ENCODE assay signal across 9 mouse cellular contexts in the genomic region with DNA sequence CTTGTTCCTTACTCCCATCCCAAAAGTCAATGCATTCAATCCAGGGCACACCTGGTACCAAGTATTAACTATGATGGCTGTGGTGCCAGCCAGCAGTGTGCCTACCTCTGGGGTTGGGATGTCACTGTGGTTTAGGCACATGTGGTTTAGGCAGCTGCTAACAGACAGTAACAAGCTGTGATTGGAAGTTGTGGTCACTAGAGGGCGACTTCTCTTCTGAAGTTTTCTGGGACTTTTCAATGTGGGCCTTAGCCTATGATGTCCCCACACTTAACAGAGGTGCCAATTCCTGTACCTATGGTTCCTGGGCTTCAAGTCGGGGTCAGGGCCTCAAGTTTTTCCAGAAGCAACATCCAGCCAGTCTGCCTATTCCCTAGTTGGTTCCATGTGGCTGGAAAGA. TPM values are rescaled to one million over a fixed set of nuclear protein-coding genes. Genes with fewer than 3 reads are reported as not detected.
A peak's percentile ranks its signal among the peaks of the same experiment; 100 is the strongest.
DNase-seq lines count a peak whose midpoint lies in the region; ATAC-seq and TF ChIP-seq lines count a peak whose summit lies in the region.
"Had no signal": no experiment of that assay in that cellular context is flagged by ENCODE, and none has a peak within 500 bp of the region (broad histone marks: within the 10 kb centered on the region; RNA-seq: fewer than 3 reads in every experiment).

No protein-coding gene starts in this region.

- no peak overlapping the region for H3K9ac ChIP-seq in heart, embryonic 12.5 days
- no peak overlapping the region for H3K9ac ChIP-seq in liver, embryonic 11.5 days (ENCODE audit: low read depth, low read length)
- H3K9ac ChIP-seq: embryonic facial prominence, embryonic 13.5 days had no signal

- H3K4me3 ChIP-seq in heart, embryonic 12.5 days, result no peak overlapping the region
- no peak overlapping the region for H3K4me3 ChIP-seq in testis, adult 2 months (ENCODE audit: control insufficient read depth, low read depth, low read length)
- no peak overlapping the region for H3K4me3 ChIP-seq in liver, embryonic 11.5 days (ENCODE audit: low read depth, low read length)
- H3K4me3 ChIP-seq: embryonic facial prominence, embryonic 13.5 days had no signal

- TF ChIP-seq POLR2A in testis, adult 2 months (IDR thresholded peaks at IDR 0.05; ENCODE audit: control insufficient read depth, low read depth, low read length), result no peak

- ATAC-seq in heart, embryonic 12.5 days (ENCODE audit: insufficient number of reproducible peaks, low FRiP score), result no peak
- no peak for ATAC-seq in liver, embryonic 11.5 days (replicated peaks; ENCODE audit: low FRiP score)

- no peak overlapping the region for H3K27ac ChIP-seq in heart, embryonic 12.5 days (ENCODE audit: poor library complexity, severe bottlenecking)
- H3K27ac ChIP-seq in testis, adult 2 months (ENCODE audit: control insufficient read depth, insufficient read depth, low read depth, low read length), result no peak overlapping the region
- H3K27ac ChIP-seq in liver, embryonic 11.5 days (ENCODE audit: low read depth, low read length), result no peak overlapping the region
- H3K27ac ChIP-seq: embryonic facial prominence, embryonic 13.5 days had no signal

- TF ChIP-seq CTCF in testis, adult 2 months (IDR thresholded peaks at IDR 0.05; ENCODE audit: control insufficient read depth, insufficient read depth, insufficient replicate concordance, low read depth, low read length), result peak; percentile 21; the same call in 1 of the 2 replicates

- no peaks in the 10 kb centered on the region for H3K36me3 ChIP-seq in heart, embryonic 12.5 days
- no peaks in the 10 kb centered on the region for H3K36me3 ChIP-seq in testis, adult 2 months (ENCODE audit: control insufficient read depth, insufficient read depth, low read length)
- no peaks in the 10 kb centered on the region for H3K36me3 ChIP-seq in liver, embryonic 11.5 days (ENCODE audit: control insufficient read depth, insufficient read depth, low read length)
- H3K36me3 ChIP-seq: embryonic facial prominence, embryonic 13.5 days had no signal

- 5% methylated on average over 2 of the region's 2 CpGs for WGBS in heart, embryonic 12.5 days
- WGBS in liver, embryonic 11.5 days, result 2% methylated on average over 2 of the region's 2 CpGs

- DNase-seq in heart, adult 11 months, result peak; percentile 89
- DNase-seq in testis, postnatal 14 days (ENCODE audit: low spot score), result no peak
- peak; percentile 74 for DNase-seq in embryo, embryonic 11 days
- DNase-seq in liver, embryonic 11.5 days (ENCODE audit: low spot score), result peak; percentile 44
- DNase-seq in skeletal muscle tissue, adult 2 months (ENCODE audit: low read depth, low spot score), result peak; percentile 28
- DNase-seq in ovary, adult 18-20 months (ENCODE audit: low spot score), result no peak

- H3K9me3 ChIP-seq in heart, embryonic 12.5 days (replicated peaks), result no peaks in the 10 kb centered on the region
- H3K9me3 ChIP-seq in liver, embryonic 11.5 days (ENCODE audit: control insufficient read depth, low read length), result no peaks in the 10 kb centered on the region
- H3K9me3 ChIP-seq: embryonic facial prominence, embryonic 13.5 days had no signal

- no peaks in the 10 kb centered on the region for H3K27me3 ChIP-seq in heart, embryonic 12.5 days (replicated peaks)
- H3K27me3 ChIP-seq in testis, adult 2 months (ENCODE audit: control insufficient read depth, insufficient read depth, low read length), result no peaks in the 10 kb centered on the region
- H3K27me3 ChIP-seq in liver, embryonic 11.5 days (replicated peaks; ENCODE audit: control insufficient read depth, insufficient read depth, low read length), result 0 out of 2 replicates have a peak, but pooled peaks cover 3% of the 10 kb centered on the region
- H3K27me3 ChIP-seq: embryonic facial prominence, embryonic 13.5 days had no signal

- peaks cover 30% of the 10 kb centered on the region for H3K4me1 ChIP-seq in heart, embryonic 12.5 days (replicated peaks)
- peaks cover 7% of the 10 kb centered on the region for H3K4me1 ChIP-seq in testis, adult 2 months (ENCODE audit: control insufficient read depth, insufficient read depth, low read length)
- peaks cover 10% of the 10 kb centered on the region for H3K4me1 ChIP-seq in liver, embryonic 11.5 days (replicated peaks; ENCODE audit: control insufficient read depth, insufficient read depth, low read length)

- no peak overlapping the region for H3K4me2 ChIP-seq in heart, embryonic 12.5 days
- no peak overlapping the region for H3K4me2 ChIP-seq in liver, embryonic 11.5 days
- H3K4me2 ChIP-seq: embryonic facial prominence, embryonic 13.5 days had no signal

RNA-seq across cellular contexts. Expression of gene Kcnq1, which starts 45.0 kb away (rescaled TPM):
- polyA plus RNA-seq in heart, embryonic 12.5 days (2016; fragmentation: Nextera tagmentation; extraction: Ambion mirVana), result 12.9 and 15.8 TPM in 2 replicates
- 1.6 and 1.8 TPM in 2 replicates for polyA plus RNA-seq in testis, adult 2 months (2012; rRNA removed)
- 0.59 and 1.2 TPM in 2 replicates for polyA plus RNA-seq in liver, embryonic 11.5 days (2014; fragmentation: Nextera tagmentation; extraction: Ambion mirVana)

RNA-seq across cellular contexts. Expression of gene Trpm5, which starts 56.7 kb away (rescaled TPM):
- polyA plus RNA-seq in heart, embryonic 12.5 days (2016; fragmentation: Nextera tagmentation; extraction: Ambion mirVana), result 3.8 and 4.3 TPM in 2 replicates
- 1.1 and 1.5 TPM in 2 replicates for polyA plus RNA-seq in testis, adult 2 months (2012; rRNA removed)
- polyA plus RNA-seq in liver, embryonic 11.5 days (2014; fragmentation: Nextera tagmentation; extraction: Ambion mirVana), result 1.2 and 1.3 TPM in 2 replicates

Comparison
In these comparisons a context has a peak if more than half of its experiments do, and no peak if none do; other contexts are left out.
1. DNase-seq: peak in heart, adult 11 months (single experiment), embryo, embryonic 11 days (single experiment), liver, embryonic 11.5 days (single experiment) and skeletal muscle tissue, adult 2 months (single experiment); none in testis, postnatal 14 days (single experiment) and ovary, adult 18-20 months (single experiment).